Mouse (Mus musculus): ENCODE data around the gene 4930550C14Rik.

DNA sequence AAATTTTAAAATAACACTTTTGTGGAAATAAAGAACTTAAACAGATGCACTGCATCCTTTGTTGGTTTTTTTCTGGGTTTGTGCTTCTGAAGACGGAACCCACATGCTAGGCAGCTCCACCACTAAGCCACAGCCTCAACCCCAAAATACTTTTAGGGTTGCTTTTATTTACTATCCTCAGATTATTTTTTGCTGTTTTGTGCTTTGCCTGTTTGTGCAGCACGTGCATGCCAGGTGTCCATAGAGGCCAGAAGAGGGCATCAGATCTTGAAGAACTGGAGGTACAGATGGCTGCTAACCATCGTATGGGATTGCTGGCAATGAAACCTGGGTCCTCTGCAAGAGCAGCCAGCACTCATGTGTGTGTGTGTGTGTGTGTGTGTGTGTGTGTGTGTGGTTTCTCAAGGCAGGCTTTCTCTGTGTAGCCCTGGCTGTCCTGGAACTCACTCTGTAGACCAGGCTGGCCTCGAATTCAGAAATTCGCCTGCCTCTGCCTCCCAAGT is 21.0 kb upstream of the 4930550C14Rik start:
- TF ChIP-seq CTCF (IDR thresholded peaks at IDR 0.05; ENCODE audit: low read depth) (no peak), EP300 (IDR thresholded peaks at IDR 0.05; ENCODE audit: low read depth) (no peak)
